Mouse (Mus musculus) C2C12 (cell line): ENCODE data around the gene Ahdc1.

ENCODE experiments used
- CEBPB ChIP-seq: IDR thresholded peaks from one replicate; pipeline ENCODE4 v1.6.1; 2011; ENCODE audit warnings: low read depth, mild to moderate bottlenecking, control low read depth, moderate library complexity
- CTCF ChIP-seq: IDR thresholded peaks from one replicate; pipeline ENCODE4 v1.5.1; 2011; ENCODE audit not compliant: control insufficient read depth, insufficient read depth, insufficient read length
- MAX ChIP-seq: IDR thresholded peaks from one replicate; pipeline ENCODE4 v1.6.1; 2011; ENCODE audit warnings: mild to moderate bottlenecking, control low read depth
- MYOD1 ChIP-seq: IDR thresholded peaks from one replicate; pipeline ENCODE4 v1.6.1; 2011; ENCODE audit warnings: low read depth; ENCODE audit not compliant: control insufficient read depth, insufficient read length
- USF1 ChIP-seq: IDR thresholded peaks from one replicate; pipeline ENCODE4 v1.6.1; 2011; ENCODE audit warnings: low read depth, mild to moderate bottlenecking, control low read depth, moderate library complexity

DNA sequence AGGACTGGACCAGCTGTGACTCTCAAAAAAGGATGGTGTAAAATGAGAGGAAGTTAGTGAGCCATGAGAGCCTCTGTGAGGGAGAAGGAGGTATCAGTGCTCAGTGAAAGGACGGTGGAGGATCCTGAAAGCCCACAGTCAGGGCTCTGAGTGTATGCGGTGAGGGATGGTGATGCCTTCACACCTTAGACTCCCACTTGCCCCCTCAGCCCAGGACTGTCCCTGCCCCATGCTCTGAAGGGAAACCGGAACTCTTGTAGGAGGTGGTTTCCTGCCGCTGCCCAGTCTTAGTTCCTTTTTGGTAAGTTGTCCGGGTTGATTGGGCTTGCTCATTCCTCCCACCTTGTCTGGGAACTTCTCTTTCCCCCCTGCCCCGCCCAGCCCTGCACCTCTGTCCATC is 34.3 kb upstream of the Ahdc1 start:
- TF ChIP-seq CTCF (no peak), CEBPB (no peak), MAX (no peak), USF1 (no peak), MYOD1 (no peak)
